Mouse (Mus musculus) midbrain, embryonic 12.5 days (tissue): ENCODE data around the gene Cx3cl1. TPM values are rescaled to one million over a fixed set of nuclear protein-coding genes. Genes with fewer than 3 reads are reported as not detected.

Source experiments
- ATAC-seq: fragments of 200-750 bp; cut with Nextera tagmentation; 2 replicates; pipeline ENCODE4 v1.8.0; 2017; ENCODE audit warnings: low read depth, moderate TSS enrichment, moderate library complexity; ENCODE audit not compliant: low FRiP score
- H3K27ac ChIP-seq: fragments of 300-500 bp; sonication (generic); replicated peaks from 2 replicates; pipeline ENCODE4 v1.5.1; 2016; ENCODE audit warnings: mild to moderate bottlenecking
- H3K27me3 ChIP-seq: fragments of 300-500 bp; sonication (generic); 2 replicates; pipeline ENCODE4 v1.6.1; 2016; ENCODE audit warnings: mild to moderate bottlenecking
- H3K36me3 ChIP-seq: fragments of 300-500 bp; sonication (generic); 2 replicates; pipeline ENCODE4 v1.6.1; 2016
- H3K4me1 ChIP-seq: fragments of 300-500 bp; sonication (generic); 2 replicates; pipeline ENCODE4 v1.6.1; 2016
- H3K4me2 ChIP-seq: fragments of 300-500 bp; sonication (generic); replicated peaks from 2 replicates; pipeline ENCODE4 v1.6.1; 2016; ENCODE audit warnings: mild to moderate bottlenecking, moderate library complexity
- H3K4me3 ChIP-seq: fragments of 300-500 bp; sonication (generic); 2 replicates; pipeline ENCODE4 v1.5.1; 2016; ENCODE audit warnings: mild to moderate bottlenecking
- H3K9ac ChIP-seq: fragments of 300-500 bp; sonication (generic); replicated peaks from 2 replicates; pipeline ENCODE4 v1.6.1; 2016; ENCODE audit warnings: mild to moderate bottlenecking, moderate library complexity
- H3K9me3 ChIP-seq: fragments of 300-500 bp; sonication (generic); 2 replicates; pipeline ENCODE4 v1.6.1; 2016; ENCODE audit warnings: mild to moderate bottlenecking
- WGBS: fragments of 180-500 bp; shearing (Covaris S2); methylation state at CpG from one replicate; pipeline ENCODE4 v1.1.7; 2016; 5-methylcytosine and 5-hydroxymethylcytosine counted together
- polyA plus RNA-seq: library from polyadenylated mRNA; unstranded; fragments of >200 nt; fragmentation: Nextera tagmentation; extraction: Ambion mirVana; gene quantifications from 2 replicates; pipeline ENCODE4 v1.2.1, GENCODE M21; 2016

Cx3cl1 gene
- polyA plus RNA-seq, 1 experiment from 2014 or later = 8.2 TPM

DNA sequence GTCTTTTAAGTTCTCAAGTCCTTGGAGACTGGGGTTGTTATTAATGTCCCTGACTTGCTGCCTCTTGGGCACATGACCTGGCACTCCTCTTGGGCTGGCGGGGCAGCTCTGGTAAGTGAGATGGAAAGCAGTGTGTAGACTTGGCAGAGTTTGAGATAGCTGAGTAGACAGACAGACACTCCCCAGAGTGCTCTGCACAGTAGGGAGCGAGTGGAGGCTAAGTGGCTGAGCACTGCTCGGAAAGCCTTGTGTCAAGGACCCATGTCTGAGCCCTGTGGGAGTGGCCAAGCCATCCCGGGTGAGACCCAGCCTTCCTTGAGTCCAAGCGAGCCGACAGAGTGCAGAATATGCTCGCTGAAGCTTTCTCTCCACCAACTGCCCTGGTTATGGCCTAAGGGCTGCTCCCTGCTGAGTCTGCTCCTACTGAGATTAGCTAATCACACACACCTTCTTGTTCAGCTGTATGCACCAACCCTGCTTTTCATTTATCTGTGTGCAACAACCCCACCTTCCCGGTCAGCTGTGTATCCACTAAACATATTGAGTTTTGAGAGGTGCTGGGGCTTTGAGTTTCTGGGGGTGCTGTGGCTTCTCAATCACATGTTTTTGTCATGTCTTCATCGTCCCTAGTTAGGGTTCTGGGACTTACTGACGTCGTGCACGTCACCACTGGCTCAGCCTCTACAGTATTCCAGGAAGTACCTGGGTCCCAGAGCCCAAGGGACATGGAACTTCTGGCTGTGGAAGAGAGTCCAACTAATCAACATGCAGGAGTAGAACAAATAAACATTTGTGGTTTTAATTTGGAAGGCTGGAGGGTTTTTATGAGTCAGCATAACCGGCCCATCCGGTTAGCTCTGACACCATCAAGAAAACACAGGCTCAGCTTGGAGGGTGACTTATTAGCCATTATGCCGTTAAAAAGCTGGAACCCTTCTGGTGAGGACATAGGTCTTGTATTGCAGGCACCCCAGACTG lies 16.0 kb downstream of the Cx3cl1 start:
- no peak overlapping the region for H3K4me3 ChIP-seq
- no peak for ATAC-seq
- no peak overlapping the region for H3K9ac ChIP-seq
- 0 out of 2 replicates have a peak, but pooled peaks cover 4% of the 10 kb centered on the region for H3K27me3 ChIP-seq
- H3K4me2 ChIP-seq = no peak overlapping the region
- no peak overlapping the region for H3K27ac ChIP-seq
- WGBS = 74% methylated on average over 15 of the region's 15 CpGs
- H3K4me1 ChIP-seq = peaks cover 13% of the 10 kb centered on the region; the same call in 1 of the 2 replicates
- H3K9me3 ChIP-seq = no peaks in the 10 kb centered on the region
- no peaks in the 10 kb centered on the region for H3K36me3 ChIP-seq

DNA sequence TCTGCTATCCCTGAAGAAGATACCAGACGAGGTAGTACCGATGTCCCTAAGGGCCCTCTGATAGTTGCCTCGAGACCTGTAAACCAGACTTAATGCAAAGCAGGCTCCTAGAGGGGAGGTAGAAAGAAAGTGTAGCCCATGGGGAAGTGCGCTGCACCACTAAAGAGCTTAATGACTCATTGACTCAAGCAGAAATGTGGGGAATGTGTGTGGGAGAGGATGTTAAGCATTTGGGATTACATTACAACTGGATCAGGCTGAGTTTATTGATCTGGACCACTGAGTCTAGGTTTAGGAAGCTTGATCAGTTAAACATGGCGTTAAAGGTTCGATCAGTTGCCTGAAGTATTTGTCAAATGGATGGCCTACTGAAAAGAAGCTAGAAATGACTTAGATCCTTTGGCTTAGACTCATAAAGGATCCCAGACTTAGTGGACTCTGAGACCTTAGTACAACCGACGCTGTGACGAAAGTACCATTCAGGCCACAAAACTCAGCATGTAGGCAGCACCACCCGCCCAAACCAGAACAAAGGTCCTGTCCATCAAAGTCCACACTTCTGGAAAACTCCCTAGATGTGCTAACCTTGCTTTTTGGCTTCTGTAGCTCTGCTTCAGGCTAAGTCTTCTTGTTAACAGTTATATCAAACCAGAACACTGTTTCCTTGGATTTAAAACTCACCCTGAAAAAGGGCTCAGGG lies 17.6 kb downstream of the Cx3cl1 start:
- Histone ChIP-seq H3K4me3 (no peak overlapping the region), H3K27me3 (0 out of 2 replicates have a peak, but pooled peaks cover 4% of the 10 kb centered on the region), H3K4me2 (no peak overlapping the region), H3K9ac (no peak overlapping the region), H3K36me3 (no peaks in the 10 kb centered on the region), H3K9me3 (no peaks in the 10 kb centered on the region), H3K27ac (no peak overlapping the region), H3K4me1 (peaks cover 13% of the 10 kb centered on the region; the same call in 1 of the 2 replicates)
- 37% methylated on average over 10 of the region's 10 CpGs for WGBS
- ATAC-seq = no peak

DNA sequence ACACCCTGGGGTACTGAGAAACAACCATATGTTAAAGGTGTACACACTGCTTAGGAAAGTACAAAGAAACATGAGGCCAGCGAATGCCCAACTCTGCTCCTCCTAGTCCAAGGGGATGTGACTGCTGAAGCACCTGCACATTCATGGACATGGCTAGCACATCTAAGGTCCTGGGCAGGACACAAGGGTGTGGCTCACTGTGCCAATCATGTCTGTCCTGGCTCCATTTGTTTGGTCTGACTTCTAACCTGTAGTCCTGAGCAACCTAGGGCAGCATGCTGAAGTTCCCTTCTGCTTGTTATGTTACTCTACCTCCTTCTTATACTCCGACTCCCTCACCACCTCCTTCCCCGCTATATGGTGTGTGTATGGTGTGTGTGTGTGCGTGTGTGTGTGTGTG lies 22.6 kb downstream of the Cx3cl1 start:
- no peaks in the 10 kb centered on the region for H3K9me3 ChIP-seq

DNA sequence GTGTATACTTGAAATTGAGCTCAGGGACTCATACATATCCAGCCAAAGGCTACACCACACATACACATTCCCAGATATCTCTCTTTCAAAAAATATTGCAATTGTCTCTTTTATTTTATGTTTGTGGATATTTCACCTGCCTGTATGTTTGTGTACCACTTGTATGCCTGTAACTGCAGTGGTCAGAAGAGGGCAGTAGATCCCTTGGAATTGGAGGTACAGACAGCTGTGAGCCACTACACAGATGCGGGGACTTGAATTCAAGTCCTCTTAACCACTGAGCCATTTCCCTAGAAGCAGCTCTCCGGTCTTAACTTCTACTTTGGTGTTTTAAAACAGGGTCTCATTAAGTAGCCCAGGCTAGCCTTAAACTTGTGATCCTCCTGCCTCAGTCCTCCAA lies 23.0 kb downstream of the Cx3cl1 start:
- no peak overlapping the region for H3K4me3 ChIP-seq
- WGBS = 99% methylated on average over 2 of the region's 2 CpGs
- H3K9me3 ChIP-seq = no peaks in the 10 kb centered on the region
- no peak overlapping the region for H3K9ac ChIP-seq
- no peak for ATAC-seq
- H3K27ac ChIP-seq = no peak overlapping the region
- H3K4me1 ChIP-seq = peaks cover 5% of the 10 kb centered on the region; the same call in 1 of the 2 replicates
- H3K27me3 ChIP-seq = no peaks in the 10 kb centered on the region
- H3K36me3 ChIP-seq = no peaks in the 10 kb centered on the region
- H3K4me2 ChIP-seq = no peak overlapping the region

More for the DNA sequence above, 22.6 kb downstream of the Cx3cl1 start:
- no peaks in the 10 kb centered on the region for H3K36me3 ChIP-seq
- H3K4me2 ChIP-seq = no peak overlapping the region
- peaks cover 9% of the 10 kb centered on the region; the same call in 1 of the 2 replicates for H3K4me1 ChIP-seq
- no peak overlapping the region for H3K4me3 ChIP-seq
- no peak for ATAC-seq
- no peaks in the 10 kb centered on the region for H3K27me3 ChIP-seq
- H3K27ac ChIP-seq = no peak overlapping the region
- WGBS = 91% methylated on average over 4 of the region's 4 CpGs
- H3K9ac ChIP-seq = no peak overlapping the region

DNA sequence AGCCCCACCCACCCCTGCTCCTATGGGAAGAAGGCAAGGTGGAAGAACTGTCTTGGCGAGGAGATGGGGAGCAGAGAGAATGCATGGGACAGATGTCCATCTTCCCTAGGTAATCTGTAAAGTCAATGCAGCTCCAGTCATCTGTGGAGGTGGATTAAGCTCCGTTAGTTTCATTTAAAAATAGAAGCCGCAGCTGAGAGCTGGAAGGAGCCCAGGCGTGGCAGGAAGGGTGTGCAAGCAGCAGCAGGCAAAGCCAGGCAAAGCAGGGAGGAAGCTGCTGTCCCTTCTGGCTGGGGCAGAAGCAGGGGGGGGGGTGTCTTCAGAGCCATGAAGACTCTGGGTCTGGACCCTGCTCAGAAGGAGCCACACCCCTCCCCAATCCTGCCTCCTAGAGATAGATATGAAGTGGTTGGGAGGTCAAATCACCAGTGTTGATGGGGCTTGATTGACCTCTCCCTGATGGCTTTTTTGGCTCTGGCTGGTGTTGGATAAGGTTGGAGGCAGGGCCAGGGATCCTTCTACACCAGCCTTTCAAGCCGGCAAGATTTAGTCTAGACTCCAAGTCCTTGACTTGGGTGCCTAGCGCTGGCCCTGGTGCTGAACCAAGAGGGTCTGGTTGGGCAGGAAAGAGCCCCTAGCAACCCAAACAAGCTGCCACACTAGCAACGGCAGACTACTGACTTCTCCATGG lies 28.6 kb downstream of the Cx3cl1 start:
- 62% methylated on average over 7 of the region's 7 CpGs for WGBS
- ATAC-seq = no peak
- no peaks in the 10 kb centered on the region for H3K36me3 ChIP-seq

DNA sequence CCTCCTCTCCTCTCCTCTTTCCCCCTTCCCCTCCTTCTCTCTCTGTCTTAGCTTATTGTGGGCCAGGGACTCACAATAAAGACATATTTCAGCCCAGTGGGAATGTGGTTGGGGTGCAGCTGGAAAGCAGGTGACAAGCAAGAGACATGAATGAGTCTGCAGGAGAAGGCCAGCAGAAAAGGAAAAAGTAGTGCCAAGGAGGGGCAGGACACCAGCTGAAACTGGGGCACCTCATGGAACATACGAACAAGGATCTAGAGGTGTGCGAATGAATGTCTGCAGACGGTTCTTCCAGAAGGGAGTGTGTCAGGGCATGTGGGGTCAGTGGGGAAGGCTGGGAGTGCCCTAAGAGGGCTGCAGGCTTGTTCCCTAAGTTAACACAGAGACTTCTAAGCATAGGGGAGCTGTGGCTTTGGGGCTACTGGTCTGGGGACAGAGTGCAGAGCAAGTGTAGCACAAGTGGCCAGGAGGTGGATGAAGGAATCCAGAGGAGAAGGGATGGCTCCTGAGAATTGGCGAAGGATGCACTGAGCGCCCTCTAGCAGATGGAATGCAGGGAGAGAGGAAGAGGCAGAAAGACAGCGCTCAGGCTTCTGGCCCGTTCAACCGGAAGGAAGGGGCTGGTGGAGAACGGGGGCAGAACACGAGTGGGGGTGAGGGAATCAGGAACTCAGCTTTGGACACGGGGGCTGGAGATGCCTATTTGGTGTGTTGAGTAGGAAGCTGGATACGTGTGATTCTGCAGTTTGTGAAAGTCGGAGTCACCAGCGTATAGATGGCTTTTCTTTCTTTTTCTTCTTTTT lies 29.7 kb downstream of the Cx3cl1 start:
- Histone ChIP-seq H3K4me1 (peaks cover 8% of the 10 kb centered on the region; the same call in 1 of the 2 replicates), H3K4me2 (0 out of 2 replicates have a peak overlapping the region, but pooled peaks have one; percentile 17)

More for the DNA sequence above, 28.6 kb downstream of the Cx3cl1 start:
- Histone ChIP-seq H3K4me2 (no peak overlapping the region), H3K27me3 (no peaks in the 10 kb centered on the region; the same call in 1 of the 2 replicates), H3K27ac (no peak overlapping the region), H3K9ac (no peak overlapping the region), H3K9me3 (no peaks in the 10 kb centered on the region), H3K4me1 (peaks cover 5% of the 10 kb centered on the region; the same call in 1 of the 2 replicates), H3K4me3 (no peak overlapping the region)

DNA sequence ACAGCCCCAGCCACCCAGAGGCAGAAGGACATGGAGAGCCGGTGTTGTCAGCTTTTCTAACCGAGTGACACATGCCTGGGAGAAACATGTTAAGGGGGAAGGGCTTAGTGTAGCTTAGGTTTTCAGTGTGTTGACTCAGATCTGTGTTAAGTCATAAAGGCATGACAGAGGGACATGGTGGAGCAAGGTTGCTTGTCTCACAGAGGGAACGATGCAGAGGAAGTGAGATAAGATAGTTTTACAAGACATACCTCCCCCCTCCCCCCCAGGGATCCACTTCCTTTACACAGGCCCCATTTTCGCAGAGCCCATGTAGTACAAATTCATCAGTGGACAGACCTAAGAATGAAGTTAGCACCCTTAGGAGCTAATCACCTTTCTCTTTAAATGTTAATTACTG lies 30.6 kb downstream of the Cx3cl1 start:
- Histone ChIP-seq H3K27ac (no peak overlapping the region), H3K4me3 (no peak overlapping the region), H3K27me3 (no peaks in the 10 kb centered on the region; the same call in 1 of the 2 replicates), H3K9me3 (no peaks in the 10 kb centered on the region), H3K4me1 (peaks cover 8% of the 10 kb centered on the region; the same call in 1 of the 2 replicates), H3K4me2 (no peak overlapping the region), H3K9ac (no peak overlapping the region), H3K36me3 (no peaks in the 10 kb centered on the region)
- WGBS = 88% methylated on average over 4 of the region's 4 CpGs
- ATAC-seq = no peak

More for the DNA sequence above, 29.7 kb downstream of the Cx3cl1 start:
- 42% methylated on average over 14 of the region's 14 CpGs for WGBS
- no peak overlapping the region for H3K9ac ChIP-seq
- ATAC-seq = no peak
- no peak overlapping the region for H3K4me3 ChIP-seq
- H3K27me3 ChIP-seq = no peaks in the 10 kb centered on the region; the same call in 1 of the 2 replicates
- H3K36me3 ChIP-seq = no peaks in the 10 kb centered on the region
- H3K9me3 ChIP-seq = no peaks in the 10 kb centered on the region
- H3K27ac ChIP-seq = no peak overlapping the region

DNA sequence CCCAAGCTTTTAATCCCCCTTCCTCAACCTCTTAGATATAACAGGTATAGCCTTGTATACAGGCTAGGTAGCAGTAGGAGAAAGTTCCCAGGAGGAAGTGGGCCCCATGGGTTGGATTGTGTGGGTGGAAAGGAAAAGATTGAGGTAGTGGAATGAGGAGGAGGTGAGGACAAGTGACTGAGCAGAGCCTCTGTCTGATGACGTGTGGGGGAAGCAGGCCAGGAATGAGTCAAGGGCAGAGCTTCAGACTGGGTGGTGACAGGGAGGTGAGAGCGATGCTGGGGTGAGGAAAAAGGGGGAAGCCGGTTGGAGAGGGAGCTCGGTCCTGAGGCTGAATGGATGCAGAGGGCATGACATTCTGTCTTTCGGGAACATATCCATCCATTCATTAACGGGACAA lies 31.7 kb downstream of the Cx3cl1 start:
- Histone ChIP-seq H3K36me3 (no peaks in the 10 kb centered on the region), H3K9ac (no peak overlapping the region), H3K9me3 (no peaks in the 10 kb centered on the region), H3K4me3 (no peak overlapping the region), H3K4me1 (peaks cover 8% of the 10 kb centered on the region; the same call in 1 of the 2 replicates), H3K27ac (no peak overlapping the region), H3K4me2 (no peak overlapping the region), H3K27me3 (no peaks in the 10 kb centered on the region; the same call in 1 of the 2 replicates)
- no peak for ATAC-seq
- WGBS = 79% methylated on average over 6 of the region's 6 CpGs

DNA sequence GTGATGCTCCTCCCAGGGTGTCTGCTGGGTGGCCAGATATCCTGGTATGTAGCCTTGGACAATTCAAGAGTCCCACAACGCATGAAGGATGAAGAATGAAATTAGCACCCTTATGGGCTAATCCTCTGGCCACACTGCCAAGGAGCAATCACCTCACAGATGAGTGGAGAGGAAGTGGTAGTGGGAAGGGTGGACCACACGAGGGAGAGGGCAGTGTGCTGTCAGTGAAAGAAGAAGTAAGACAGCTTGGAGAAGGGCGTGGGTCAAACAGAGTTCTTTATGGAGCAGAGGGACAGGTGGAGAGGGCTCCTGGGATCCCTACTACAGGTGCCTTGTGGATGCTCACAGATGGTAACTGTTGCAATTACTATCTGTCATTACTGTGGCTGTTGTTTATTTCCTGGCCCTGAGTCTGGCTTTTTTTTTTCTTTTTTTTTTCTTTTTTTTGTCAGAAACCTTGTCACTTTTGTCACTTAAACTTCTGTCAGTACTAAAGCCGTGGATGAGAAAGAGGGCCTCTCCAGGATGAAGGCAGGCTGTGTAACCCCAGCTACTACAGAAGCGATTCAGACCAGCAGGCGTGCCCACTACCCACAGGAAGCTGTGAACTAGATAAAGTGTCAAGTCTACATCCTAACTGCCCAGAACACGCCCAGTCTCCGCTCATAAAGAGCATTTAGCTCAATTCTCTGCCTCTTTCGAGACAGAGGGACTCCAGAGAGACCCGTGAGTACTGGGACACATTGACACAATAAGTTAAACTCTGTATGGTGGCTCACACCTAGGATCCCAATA lies 32.9 kb downstream of the Cx3cl1 start:
- ATAC-seq = no peak

DNA sequence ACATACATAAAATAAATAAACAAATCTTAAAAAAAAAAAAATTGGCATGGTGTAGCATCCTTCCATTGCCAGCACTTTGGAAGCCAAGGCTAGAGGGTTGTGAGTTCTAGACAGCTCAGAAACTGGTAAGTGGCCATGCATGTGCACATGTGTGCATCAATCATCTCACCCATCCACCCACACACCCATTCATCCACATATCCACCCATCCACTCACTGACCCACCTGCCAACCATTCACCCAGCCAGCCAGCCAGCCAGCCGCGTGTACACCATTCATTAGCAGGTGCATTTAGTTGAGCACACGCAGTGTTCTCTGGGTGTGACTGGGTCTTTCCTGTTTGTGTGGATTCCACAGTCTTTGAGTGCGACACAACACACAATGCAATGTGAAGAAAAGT lies 34.0 kb downstream of the Cx3cl1 start:
- peaks cover 3% of the 10 kb centered on the region; the same call in 1 of the 2 replicates for H3K27me3 ChIP-seq
- H3K36me3 ChIP-seq = no peaks in the 10 kb centered on the region
- H3K27ac ChIP-seq = no peak overlapping the region
- no peak overlapping the region for H3K9ac ChIP-seq
- no peak for ATAC-seq
- no peaks in the 10 kb centered on the region for H3K9me3 ChIP-seq
- H3K4me3 ChIP-seq = no peak overlapping the region
- no peak overlapping the region for H3K4me2 ChIP-seq
- peaks cover 8% of the 10 kb centered on the region; the same call in 1 of the 2 replicates for H3K4me1 ChIP-seq
- 58% methylated on average over 4 of the region's 4 CpGs for WGBS

More for the DNA sequence above, 32.9 kb downstream of the Cx3cl1 start:
- Histone ChIP-seq H3K4me3 (no peak overlapping the region), H3K27me3 (peaks cover 2% of the 10 kb centered on the region; the same call in 1 of the 2 replicates), H3K9ac (no peak overlapping the region), H3K36me3 (no peaks in the 10 kb centered on the region), H3K9me3 (no peaks in the 10 kb centered on the region), H3K27ac (no peak overlapping the region), H3K4me2 (no peak overlapping the region), H3K4me1 (peaks cover 8% of the 10 kb centered on the region; the same call in 1 of the 2 replicates)
- 86% methylated on average over 10 of the region's 10 CpGs for WGBS
